Mouse (Mus musculus): ENCODE data around the gene Ckm.

GRCm38 (mm10) chr7:19362276-19362675 is 42.3 kb upstream of the Ckm start:
- TF ChIP-seq CTCF (IDR thresholded peaks at IDR 0.05; ENCODE audit: control insufficient read depth, insufficient read depth, low read length) (no peak), POLR2A (IDR thresholded peaks at IDR 0.05; ENCODE audit: borderline replicate concordance, control insufficient read depth, low read depth, low read length) (no peak)

Measured in bone marrow, adult 2 months (tissue).